Mouse (Mus musculus) C2C12 (cell line): ENCODE results near the gene Eya2.

ENCODE experiments used
- CEBPB ChIP-seq: IDR thresholded peaks from one replicate; pipeline ENCODE4 v1.6.1; 2011; ENCODE audit warnings: low read depth, mild to moderate bottlenecking, control low read depth, moderate library complexity
- CTCF ChIP-seq: IDR thresholded peaks from one replicate; pipeline ENCODE4 v1.5.1; 2011; ENCODE audit not compliant: control insufficient read depth, insufficient read depth, insufficient read length
- FOSL1 ChIP-seq: IDR thresholded peaks from one replicate; pipeline ENCODE4 v1.8.0; 2011; ENCODE audit warnings: mild to moderate bottlenecking, low read length; ENCODE audit not compliant: poor library complexity, insufficient read depth, severe bottlenecking
- USF1 ChIP-seq: IDR thresholded peaks from one replicate; pipeline ENCODE4 v1.6.1; 2011; ENCODE audit warnings: low read depth, mild to moderate bottlenecking, control low read depth, moderate library complexity

DNA sequence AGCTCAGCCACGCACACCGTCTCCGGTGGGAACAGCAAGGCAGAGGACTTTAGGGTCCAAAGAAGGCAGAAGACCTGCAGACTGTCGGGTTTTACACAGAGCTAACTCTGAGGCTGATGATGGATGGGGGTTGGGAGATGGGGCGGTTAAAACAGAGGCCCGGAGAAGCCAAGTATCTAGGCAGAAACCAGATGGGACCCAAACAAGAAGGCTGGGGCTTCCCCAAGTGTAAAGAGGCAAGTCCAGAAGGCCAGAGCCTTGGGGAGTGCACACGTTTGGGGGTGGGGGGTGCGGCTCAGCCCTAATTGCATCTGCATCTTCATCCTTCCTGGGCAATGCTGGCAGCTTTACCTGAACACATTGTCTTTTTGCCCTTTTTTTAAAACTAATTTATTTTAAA is 218.1 kb downstream of the Eya2 start:
- TF ChIP-seq CTCF, result no peak
- TF ChIP-seq USF1, result no peak
- TF ChIP-seq FOSL1, result no peak
- no peak for TF ChIP-seq CEBPB
